Mouse (Mus musculus) B cell, adult 2 months (primary cell): ENCODE measurements around the gene Nppb.
A peak's percentile ranks its signal among the peaks of the same experiment; 100 is the strongest.

Experiments
- DNase-seq, 2 experiments: peaks; one replicate each; pipeline ENCODE4 v3.0.0; 2022

Nppb gene

DNA sequence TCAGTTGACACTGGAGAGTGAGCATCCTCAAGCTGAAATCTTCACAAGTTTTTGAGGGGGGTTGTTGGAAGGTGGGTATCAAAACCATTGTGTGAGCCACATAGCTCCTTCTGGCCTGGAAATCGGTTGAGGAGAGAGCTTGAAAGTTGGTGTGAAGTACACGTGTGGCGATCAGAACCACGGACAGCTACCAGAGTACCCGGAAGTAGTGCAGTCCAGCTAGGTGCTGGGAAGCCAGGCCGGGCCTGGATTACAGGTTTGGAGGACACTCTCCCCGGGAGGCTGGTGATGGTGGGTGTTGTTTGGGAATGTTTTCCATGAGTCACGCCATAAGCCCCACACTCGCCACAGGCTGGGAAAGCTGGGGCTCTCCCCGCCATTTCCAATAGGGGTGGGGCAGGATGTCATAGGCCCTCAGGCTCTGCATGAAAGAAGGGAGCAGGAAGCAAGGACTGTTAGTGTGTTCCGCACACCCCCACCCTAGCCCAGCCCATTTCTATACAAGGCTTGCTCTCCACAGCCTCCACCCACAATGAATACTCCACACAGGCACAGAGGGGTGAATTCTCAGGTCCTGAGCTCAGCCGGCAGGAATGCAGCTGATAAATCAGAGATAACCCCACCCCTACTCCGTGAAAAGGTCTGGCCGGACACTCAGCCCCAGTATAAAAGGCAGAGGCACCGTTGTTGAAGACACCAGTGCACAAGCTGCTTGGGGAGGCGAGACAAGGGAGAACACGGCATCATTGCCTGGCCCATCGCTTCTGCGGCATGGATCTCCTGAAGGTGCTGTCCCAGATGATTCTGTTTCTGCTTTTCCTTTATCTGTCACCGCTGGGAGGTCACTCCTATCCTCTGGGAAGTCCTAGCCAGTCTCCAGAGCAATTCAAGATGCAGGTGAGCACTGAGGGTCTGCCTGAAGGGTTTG lies at the start of gene Nppb:
Gene Nppb, plus strand, starts transcription at position 584 of the 928 bp plus-strand sequence.
- peak in 1 of 2 experiments; percentile 8 for DNase-seq

GRCm38 (mm10) chr4:147935904-147936303 lies 49.7 kb upstream of the Nppb start:
- no peak for DNase-seq

GRCm38 (mm10) chr4:147936331-147936954 lies 49.1 kb upstream of the Nppb start, which contains the start of gene Plod1:
TSS of gene Plod1 (minus strand) at chr4:147936767.
- peak; percentile 75 for DNase-seq

GRCm38 (mm10) chr4:147937021-147937420 lies 48.6 kb upstream of the Nppb start:
- DNase-seq: no peak

DNA sequence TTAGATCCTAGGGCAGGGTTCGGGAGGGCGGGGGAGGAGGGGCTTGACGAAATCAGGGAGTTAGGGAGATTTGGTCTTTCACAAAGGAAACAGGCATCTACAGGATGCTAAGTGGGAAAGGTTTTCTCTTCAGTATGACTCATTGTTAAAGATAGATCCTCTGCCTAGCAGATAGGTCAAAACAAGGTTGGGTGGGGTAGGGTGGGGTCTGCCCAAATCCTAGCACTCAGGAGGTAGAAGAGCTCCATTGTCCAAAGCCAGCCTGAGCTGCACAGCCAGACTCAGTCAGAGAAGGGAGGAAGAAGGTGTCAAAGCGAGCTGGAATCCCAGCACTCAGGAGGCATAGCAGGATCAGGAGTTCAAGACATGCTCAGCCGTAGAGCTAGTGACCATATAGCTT lies 48.1 kb upstream of the Nppb start:
- DNase-seq: no peak

DNA sequence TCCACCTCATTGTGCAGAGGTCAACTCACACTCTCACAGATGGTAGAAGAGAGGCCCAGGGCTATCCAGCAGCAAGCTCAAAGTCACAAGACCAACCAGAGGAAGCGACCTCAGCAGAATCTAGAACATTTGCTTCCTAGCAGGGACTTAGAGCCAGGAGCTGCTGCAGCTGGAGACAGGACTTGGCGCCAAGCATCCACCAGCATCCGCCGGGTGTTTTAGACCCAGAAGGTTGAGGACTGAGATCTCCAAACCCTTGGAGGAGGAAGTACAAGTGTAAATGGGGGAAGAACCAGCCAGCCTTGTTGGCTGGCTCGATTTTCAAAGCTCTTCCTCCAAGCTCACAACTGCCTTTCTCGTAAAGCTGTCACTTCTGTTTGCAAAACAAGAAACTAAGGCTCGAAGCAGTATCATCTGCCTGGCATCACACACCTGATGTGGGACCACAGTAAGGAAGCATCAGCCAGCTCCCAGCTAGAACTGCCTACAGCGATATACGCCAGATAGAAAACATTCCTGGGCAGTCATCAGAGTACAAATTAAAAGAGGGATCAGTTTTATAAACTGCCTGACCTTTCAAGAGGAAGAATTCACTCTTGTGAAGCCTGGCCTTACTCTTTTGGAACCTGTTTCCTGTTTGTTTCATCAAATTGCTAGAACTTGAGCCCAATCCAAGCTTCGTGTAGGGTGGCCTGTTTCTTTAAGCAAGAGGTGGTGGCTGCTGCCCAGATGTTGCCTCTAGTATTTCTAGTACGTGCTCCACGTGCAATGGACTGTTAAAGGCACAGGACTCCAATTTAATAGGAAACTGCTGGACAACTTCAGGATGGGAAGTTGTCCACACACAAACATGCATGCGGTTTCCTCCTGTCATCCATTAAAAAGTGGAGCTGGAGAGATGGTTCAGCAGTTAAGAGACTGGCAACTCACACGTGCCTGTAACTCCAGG lies 47.2 kb upstream of the Nppb start:
- no peak for DNase-seq

DNA sequence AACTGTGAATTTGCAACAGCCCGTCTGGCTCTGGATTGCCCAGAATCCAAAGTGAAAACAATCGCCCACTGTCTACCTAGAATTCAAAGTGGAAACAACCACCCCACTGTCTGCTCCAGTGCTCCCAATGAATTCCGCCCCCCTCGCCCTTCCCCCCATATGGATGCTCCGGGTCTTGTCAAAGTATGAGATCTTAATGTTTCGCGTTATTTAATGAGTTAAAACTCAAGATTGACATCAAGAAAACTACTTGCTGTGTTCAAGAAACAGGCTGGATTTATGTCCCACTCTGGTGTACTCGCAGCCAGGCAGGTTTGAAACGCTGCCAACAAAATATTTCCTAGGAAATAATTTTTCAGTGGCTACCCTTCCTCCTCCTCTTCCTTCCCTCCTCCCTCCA lies 45.5 kb upstream of the Nppb start:
- no peak for DNase-seq

DNA sequence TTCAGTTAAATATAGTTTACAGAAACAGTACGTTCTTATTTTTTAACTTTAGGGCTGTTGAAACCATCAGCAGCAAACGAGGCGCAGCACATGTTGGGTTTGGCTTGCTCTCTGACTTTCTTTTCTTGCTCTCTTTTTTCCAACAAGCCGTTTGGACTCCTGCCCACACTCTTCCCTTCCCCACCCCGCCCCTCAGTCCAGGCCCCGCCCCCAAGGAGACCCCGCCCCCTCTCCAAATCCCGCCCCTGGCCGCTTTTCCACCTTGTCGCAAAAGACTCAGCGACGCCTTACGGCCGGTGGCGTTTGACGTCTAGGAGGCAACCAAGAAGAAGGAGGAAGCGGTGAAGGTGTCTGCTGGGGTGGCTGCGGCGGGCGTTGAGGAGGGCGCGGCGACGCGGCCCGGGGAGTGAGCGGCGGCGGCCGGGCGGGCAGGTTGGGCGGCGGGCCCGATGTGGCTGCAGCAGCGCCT lies 45.0 kb upstream of the Nppb start, which contains the start of gene 2510039O18Rik:
Gene 2510039O18Rik, plus strand, starts transcription at position 320 of the 469 bp plus-strand sequence.
- peak; percentile 81 to 82 for DNase-seq

DNA sequence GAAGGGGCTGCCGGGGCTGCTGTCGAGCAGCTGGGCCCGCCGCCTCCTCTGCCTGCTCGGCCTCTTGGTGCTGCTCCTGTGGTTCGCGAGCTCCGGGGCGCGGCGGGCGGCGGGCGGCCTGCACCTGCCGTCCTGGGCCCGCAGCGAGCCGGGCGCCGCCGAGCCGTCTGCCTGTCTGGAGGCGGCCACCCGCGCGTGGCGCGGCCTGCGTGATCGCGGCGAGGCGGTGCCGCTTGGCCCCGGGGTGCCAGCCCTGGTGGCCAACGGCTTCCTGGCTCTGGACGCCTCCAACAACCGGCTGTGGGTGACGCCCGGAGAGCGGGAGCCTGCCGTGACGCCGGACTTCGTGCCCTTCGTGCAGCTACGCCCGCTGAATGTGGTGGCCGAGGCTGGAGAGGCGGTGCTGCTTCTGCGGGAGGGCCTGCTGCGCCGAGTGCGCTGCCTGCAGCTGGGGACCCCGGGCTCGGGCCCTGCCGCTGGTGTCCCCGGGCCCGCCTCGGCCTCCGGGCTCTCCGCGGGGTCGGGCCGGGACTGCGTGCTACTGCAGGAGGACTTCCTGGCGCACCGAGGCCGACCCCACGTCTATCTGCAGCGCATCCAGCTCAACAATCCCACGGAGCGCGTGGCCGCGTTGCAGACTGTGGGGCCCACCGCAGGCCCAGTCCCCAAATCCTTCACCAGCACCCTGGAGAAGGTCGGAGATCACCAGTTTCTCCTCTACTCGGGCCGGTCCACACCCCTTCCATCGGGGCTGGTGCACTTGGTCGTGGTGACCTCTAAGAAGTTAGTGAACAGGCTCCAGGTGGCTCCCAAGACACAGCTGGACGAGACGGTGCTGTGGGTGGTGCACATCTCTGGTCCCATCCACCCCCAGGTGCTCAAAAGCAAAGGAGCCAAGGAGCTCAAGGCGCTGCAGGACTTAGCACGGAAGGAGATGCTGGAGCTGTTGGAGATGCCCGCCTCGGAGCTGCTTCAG lies 44.3 kb upstream of the Nppb start:
- DNase-seq: no peak

- DNase-seq: no peak
These were observed 42.6 kb upstream of the Nppb start for GRCm38 (mm10) chr4:147943005-147943404.

DNA sequence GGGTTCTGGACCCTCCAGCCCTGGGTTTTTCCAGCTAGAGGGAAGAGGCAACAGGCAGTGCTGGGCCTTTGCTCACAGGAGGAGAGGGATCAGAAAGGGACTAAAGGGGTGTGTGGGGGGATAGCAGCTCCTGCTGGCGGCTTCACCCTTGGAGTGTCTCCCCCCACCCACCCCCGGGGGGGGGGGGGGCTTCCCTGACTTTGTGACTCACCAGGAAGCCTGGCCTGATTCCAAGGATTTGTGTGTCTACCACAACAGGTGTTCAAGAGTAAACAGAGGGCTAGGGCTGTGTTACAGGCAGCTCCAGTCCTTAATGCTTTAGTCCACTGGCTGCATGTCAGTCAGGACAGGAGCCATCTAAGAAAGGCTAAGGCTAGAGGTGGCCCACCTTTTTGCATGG lies 38.1 kb upstream of the Nppb start:
- DNase-seq: no peak

- peak; percentile 39 to 49 for DNase-seq
These were observed 32.0 kb upstream of the Nppb start for GRCm38 (mm10) chr4:147953590-147953989.

- DNase-seq: no peak
These were observed 28.4 kb upstream of the Nppb start for GRCm38 (mm10) chr4:147957141-147957540.

- peak; percentile 55 to 60 for DNase-seq
These were observed 25.4 kb upstream of the Nppb start for GRCm38 (mm10) chr4:147959881-147960831.

- no peak for DNase-seq
These were observed 22.8 kb upstream of the Nppb start for GRCm38 (mm10) chr4:147962781-147963180.

- DNase-seq: no peak
These were observed 22.0 kb upstream of the Nppb start for GRCm38 (mm10) chr4:147963623-147964022.

GRCm38 (mm10) chr4:147965712-147966111 lies 19.9 kb upstream of the Nppb start:
- DNase-seq: no peak

DNA sequence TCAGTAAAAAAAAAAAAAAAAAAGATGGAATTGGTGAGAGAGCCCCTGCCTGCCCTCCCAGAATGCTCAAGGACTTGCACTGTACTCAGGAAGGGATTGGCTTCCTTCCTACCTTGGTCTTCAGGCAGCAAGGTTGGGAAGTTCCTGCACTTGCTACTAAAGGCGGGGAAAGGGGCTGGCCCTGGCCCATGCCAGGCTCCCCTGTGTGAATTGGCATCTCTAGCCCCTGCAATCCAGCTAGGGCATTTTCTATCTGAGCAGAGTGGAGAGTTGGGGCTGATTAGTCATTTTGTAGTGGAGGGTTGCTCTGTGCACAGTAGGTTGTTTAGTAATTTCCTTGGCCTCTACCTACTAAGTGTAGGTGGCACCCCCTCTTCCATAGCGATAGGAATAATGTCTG lies 16.8 kb upstream of the Nppb start:
- no peak for DNase-seq

- no peak for DNase-seq
These were observed 16.3 kb upstream of the Nppb start for GRCm38 (mm10) chr4:147969337-147969736.

GRCm38 (mm10) chr4:147976237-147976636 lies 9.4 kb upstream of the Nppb start:
- DNase-seq: no peak
